Mouse (Mus musculus): ENCODE data around the gene Cyb5r3. TPM values are rescaled to one million over a fixed set of nuclear protein-coding genes. Genes with fewer than 3 reads are reported as not detected.
"Not testable (repeated sequence)": the region's sequence is repeated elsewhere in the genome, so short reads cannot be mapped to it uniquely, and the experiment has no call there.

Cyb5r3 gene
- polyA plus RNA-seq, 1 experiment from 2014 or later, result 114 TPM

DNA sequence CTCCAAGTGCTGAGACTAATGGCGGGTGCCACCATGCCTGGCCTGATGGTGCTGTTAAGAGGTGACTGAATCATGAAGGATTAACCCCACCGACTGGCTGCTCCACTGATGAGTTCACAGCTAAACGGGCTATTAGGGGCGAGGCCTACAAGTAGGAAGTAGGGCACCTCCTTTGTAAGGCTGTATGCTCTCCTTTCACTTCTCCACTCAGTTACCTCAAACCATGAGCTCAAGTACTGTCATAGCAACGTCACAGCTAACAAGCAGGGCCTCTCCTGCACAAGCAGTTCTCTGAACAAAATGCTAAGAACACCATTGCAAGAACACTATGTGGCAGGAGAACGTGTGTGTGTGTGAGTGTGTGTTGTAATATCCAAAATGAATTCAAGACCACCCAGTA lies 26.9 kb downstream of the Cyb5r3 start:
- Histone ChIP-seq H3K4me1 (replicated peaks) (peaks cover 32% of the 10 kb centered on the region), H3K27me3 (no peaks in the 10 kb centered on the region), H3K36me3 (peaks cover 18% of the 10 kb centered on the region), H3K4me3 (no peak overlapping the region), H3K27ac (no peak overlapping the region), H3K4me2 (no peak overlapping the region), H3K9ac (no peak overlapping the region), H3K9me3 (replicated peaks) (no peaks in the 10 kb centered on the region)
- ATAC-seq (replicated peaks; ENCODE audit: insufficient number of reproducible peaks, insufficient read depth, low FRiP score, low read depth), result no peak
- WGBS, result 92% methylated on average over 6 of the region's 6 CpGs

DNA sequence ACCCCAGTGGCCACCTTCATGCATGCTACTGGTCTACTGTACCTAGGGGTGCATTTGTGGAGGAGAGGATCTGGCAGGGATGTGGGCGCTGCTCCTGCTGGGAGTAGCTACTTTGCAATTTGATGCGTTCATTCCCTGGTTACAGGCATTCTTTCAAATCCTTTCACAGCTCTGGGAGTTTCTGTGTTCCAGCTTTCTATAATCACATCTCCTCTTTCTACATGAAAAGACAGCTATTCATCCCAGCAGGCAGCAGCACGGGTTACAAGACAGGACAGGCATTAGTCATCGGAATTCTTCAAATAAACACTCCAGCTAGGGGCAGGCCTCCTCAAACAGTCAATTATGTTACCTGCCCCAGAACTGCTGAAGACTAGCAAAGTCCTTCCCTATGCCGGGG lies 29.5 kb downstream of the Cyb5r3 start:
- 47% methylated on average over 5 of the region's 5 CpGs for WGBS
- no peak overlapping the region for H3K4me2 ChIP-seq
- peak overlapping the region; percentile 7; the same call in 1 of the 2 replicates for H3K27ac ChIP-seq
- no peaks in the 10 kb centered on the region for H3K27me3 ChIP-seq
- peaks cover 24% of the 10 kb centered on the region for H3K4me1 ChIP-seq (replicated peaks)
- peaks cover 24% of the 10 kb centered on the region for H3K36me3 ChIP-seq
- no peak overlapping the region for H3K4me3 ChIP-seq
- no peaks in the 10 kb centered on the region for H3K9me3 ChIP-seq (replicated peaks)
- ATAC-seq (replicated peaks; ENCODE audit: insufficient number of reproducible peaks, insufficient read depth, low FRiP score, low read depth), result no peak
- no peak overlapping the region for H3K9ac ChIP-seq

- Histone ChIP-seq H3K36me3 (peaks cover 76% of the 10 kb centered on the region), H3K27me3 (no peaks in the 10 kb centered on the region), H3K27ac (no peak overlapping the region), H3K4me1 (replicated peaks) (peaks cover 4% of the 10 kb centered on the region; the same call in 1 of the 2 replicates), H3K9me3 (replicated peaks) (no peaks in the 10 kb centered on the region), H3K4me2 (no peak overlapping the region), H3K9ac (no peak overlapping the region), H3K4me3 (no peak overlapping the region)
- 63% methylated on average over 2 of the region's 2 CpGs for WGBS
- no peak for ATAC-seq (replicated peaks; ENCODE audit: insufficient number of reproducible peaks, insufficient read depth, low FRiP score, low read depth)
Observed at GRCm38 (mm10) chr15:83135654-83136053, 36.7 kb downstream of the Cyb5r3 start.

DNA sequence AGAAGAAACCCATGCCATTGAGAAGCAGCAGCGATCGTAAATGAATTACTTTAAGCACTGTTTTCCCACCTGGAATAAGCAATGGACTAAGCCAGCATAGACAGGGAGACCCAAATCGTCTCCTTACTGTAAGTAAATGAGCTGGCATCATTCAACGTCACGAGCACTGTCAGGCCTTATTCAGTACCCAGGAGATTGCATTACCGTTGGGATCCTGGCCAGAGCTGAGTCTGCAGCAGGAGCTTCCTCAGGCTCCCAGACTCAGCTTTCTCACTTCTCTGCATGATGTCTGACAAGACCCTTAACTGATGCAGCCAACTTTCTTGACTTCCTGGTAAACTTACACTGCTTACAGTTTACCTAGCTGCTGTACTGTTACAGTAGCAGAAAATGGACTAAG lies 37.7 kb downstream of the Cyb5r3 start:
- H3K9ac ChIP-seq, result no peak overlapping the region
- H3K9me3 ChIP-seq (replicated peaks), result no peaks in the 10 kb centered on the region
- H3K4me1 ChIP-seq (replicated peaks), result no peaks in the 10 kb centered on the region
- WGBS, result 83% methylated on average over 6 of the region's 6 CpGs
- no peak for ATAC-seq (replicated peaks; ENCODE audit: insufficient number of reproducible peaks, insufficient read depth, low FRiP score, low read depth)
- no peak overlapping the region for H3K4me2 ChIP-seq
- no peak overlapping the region for H3K27ac ChIP-seq
- H3K36me3 ChIP-seq, result peaks cover 85% of the 10 kb centered on the region
- H3K4me3 ChIP-seq, result no peak overlapping the region
- no peaks in the 10 kb centered on the region for H3K27me3 ChIP-seq

- Histone ChIP-seq H3K27ac (no peak overlapping the region), H3K27me3 (no peaks in the 10 kb centered on the region), H3K4me3 (no peak overlapping the region), H3K4me2 (no peak overlapping the region), H3K9ac (no peak overlapping the region), H3K9me3 (replicated peaks) (no peaks in the 10 kb centered on the region), H3K36me3 (peaks cover 95% of the 10 kb centered on the region), H3K4me1 (replicated peaks) (no peaks in the 10 kb centered on the region)
- no peak for ATAC-seq (replicated peaks; ENCODE audit: insufficient number of reproducible peaks, insufficient read depth, low FRiP score, low read depth)
- WGBS, result 91% methylated on average over 7 of the region's 7 CpGs
Observed at GRCm38 (mm10) chr15:83129530-83130231, 42.7 kb downstream of the Cyb5r3 start.

DNA sequence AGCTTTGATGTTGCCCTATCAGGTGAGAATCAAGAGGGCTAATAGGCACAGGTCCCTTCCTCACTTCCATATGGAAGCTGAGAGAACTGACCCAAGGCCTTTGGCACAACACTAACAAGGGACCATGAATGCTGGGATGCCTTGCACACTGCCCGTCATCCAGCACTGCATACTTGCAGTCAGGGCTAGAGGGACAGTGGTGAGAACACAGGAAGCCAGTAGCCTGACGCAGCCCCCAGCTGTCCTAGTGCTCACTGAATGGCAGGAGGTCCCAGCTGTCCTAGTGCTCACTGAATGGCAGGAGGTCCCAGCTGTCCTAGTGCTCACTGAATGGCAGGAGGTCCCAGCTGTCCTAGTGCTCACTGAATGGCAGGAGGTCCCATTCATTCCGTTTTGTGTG lies 45.4 kb downstream of the Cyb5r3 start:
- not testable (repeated sequence) for H3K9me3 ChIP-seq (replicated peaks); H3K9ac ChIP-seq; H3K4me3 ChIP-seq; H3K27me3 ChIP-seq; H3K4me2 ChIP-seq; H3K4me1 ChIP-seq (replicated peaks); H3K27ac ChIP-seq; ATAC-seq (replicated peaks; ENCODE audit: insufficient number of reproducible peaks, insufficient read depth, low FRiP score, low read depth)
- 78% methylated on average over 3 of the region's 3 CpGs for WGBS
- H3K36me3 ChIP-seq, result peaks cover 68% of the 10 kb centered on the region

- Histone ChIP-seq H3K27me3 (no peaks in the 10 kb centered on the region), H3K4me3 (no peak overlapping the region), H3K9me3 (replicated peaks) (no peaks in the 10 kb centered on the region), H3K27ac (no peak overlapping the region), H3K4me2 (no peak overlapping the region), H3K4me1 (replicated peaks) (peaks cover 6% of the 10 kb centered on the region), H3K9ac (no peak overlapping the region), H3K36me3 (peaks cover 64% of the 10 kb centered on the region)
- WGBS, result 86% methylated on average over 9 of the region's 9 CpGs
- ATAC-seq (replicated peaks; ENCODE audit: insufficient number of reproducible peaks, insufficient read depth, low FRiP score, low read depth), result no peak
Observed at GRCm38 (mm10) chr15:83126582-83126981, 45.8 kb downstream of the Cyb5r3 start.

DNA sequence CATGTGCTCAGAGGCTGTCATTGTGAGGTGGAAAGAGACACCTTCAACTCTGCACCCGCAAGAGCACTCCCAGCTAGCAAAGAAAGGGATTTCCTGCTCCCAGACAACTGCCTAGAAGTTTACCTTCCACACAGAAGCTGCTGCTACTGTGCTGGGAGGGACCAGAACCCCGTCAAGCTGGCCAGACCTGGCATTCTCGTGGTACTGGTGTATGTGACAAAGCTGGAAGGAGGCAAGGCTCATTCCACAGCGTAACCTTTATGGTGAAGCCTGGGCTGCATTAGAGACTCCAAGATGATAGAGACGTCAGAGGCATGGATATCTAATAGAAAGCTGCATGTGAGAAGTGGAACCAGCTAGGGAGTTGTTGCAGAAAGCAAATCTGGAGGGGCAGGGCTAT lies 47.8 kb downstream of the Cyb5r3 start:
- H3K9ac ChIP-seq, result no peak overlapping the region
- H3K27me3 ChIP-seq, result no peaks in the 10 kb centered on the region
- peaks cover 44% of the 10 kb centered on the region for H3K36me3 ChIP-seq
- H3K4me3 ChIP-seq, result no peak overlapping the region
- WGBS, result 58% methylated on average over 5 of the region's 5 CpGs
- H3K27ac ChIP-seq, result no peak overlapping the region
- H3K9me3 ChIP-seq (replicated peaks), result no peaks in the 10 kb centered on the region
- ATAC-seq (replicated peaks; ENCODE audit: insufficient number of reproducible peaks, insufficient read depth, low FRiP score, low read depth), result no peak
- peaks cover 9% of the 10 kb centered on the region for H3K4me1 ChIP-seq (replicated peaks)
- no peak overlapping the region for H3K4me2 ChIP-seq

GRCm38 (mm10) chr15:83122566-83123145 lies 49.7 kb downstream of the Cyb5r3 start, which contains the start of gene Rrp7a:
Gene Rrp7a, minus strand, starts transcription at chr15:83122801.
- WGBS, result 9% methylated on average over 32 of the region's 32 CpGs
- no peaks in the 10 kb centered on the region for H3K27me3 ChIP-seq
- ATAC-seq (replicated peaks; ENCODE audit: insufficient number of reproducible peaks, insufficient read depth, low FRiP score, low read depth), result peak; percentile 89

DNA sequence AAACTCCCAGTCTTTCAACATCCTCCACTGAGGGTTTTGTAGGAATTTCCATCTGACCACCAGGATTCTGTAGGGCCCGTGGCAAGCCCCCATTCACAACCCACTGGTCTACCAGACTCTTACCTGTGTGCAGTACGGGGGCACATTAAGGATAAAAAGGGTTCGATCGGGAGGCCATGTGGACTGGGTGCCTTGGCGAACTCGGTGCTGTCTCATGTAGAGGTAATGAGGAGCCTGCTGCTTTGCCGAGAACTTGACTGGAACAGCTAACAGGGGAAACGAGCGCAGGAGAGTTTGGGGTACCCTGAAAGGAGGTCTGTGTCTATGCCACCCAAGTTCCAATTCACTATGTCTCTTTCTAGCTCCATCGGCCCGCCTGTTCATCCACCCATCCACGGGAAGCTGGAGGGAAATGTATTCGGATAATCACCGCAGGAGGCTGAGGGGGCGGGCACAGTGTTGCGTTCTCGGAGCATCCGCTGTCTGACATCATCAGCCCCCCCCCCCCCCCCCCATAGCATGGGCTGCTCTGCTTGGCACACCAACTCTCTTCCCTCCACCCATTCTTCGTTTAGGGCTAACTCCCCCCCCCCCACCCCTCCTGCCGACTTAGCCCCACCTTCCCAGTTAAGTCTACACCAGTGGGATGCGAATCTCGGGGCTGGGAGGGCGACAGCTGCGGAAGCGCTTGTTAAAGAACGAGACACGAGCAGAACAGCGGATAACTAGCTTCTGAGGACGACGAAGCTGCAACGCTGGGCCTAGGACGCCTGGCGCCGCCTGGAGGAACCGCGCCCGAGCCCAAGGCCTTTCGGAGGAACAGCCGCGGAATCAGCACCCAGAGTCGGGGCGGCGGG lies 50.5 kb downstream of the Cyb5r3 start:
- Histone ChIP-seq H3K27ac (peak overlapping the region; percentile 79), H3K4me3 (peak overlapping the region; percentile 98), H3K36me3 (peaks cover 41% of the 10 kb centered on the region), H3K27me3 (no peaks in the 10 kb centered on the region), H3K9me3 (replicated peaks) (no peaks in the 10 kb centered on the region), H3K9ac (peak overlapping the region; percentile 84), H3K4me1 (replicated peaks) (peaks cover 12% of the 10 kb centered on the region), H3K4me2 (peak overlapping the region; percentile 82)
- peak; percentile 37 for ATAC-seq (replicated peaks; ENCODE audit: insufficient number of reproducible peaks, insufficient read depth, low FRiP score, low read depth)
- WGBS, result 4% methylated on average over 42 of the region's 43 CpGs

More at GRCm38 (mm10) chr15:83122566-83123145, 49.7 kb downstream of the Cyb5r3 start, which contains the start of gene Rrp7a:
- peak within 1 kb of the TSS; percentile 84 for H3K9ac ChIP-seq
- H3K27ac ChIP-seq, result peak within 1 kb of the TSS; percentile 79
- H3K4me2 ChIP-seq, result peak within 1 kb of the TSS; percentile 82
- H3K4me3 ChIP-seq, result peak within 1 kb of the TSS; percentile 98
- peaks cover 40% of the 10 kb centered on the region for H3K36me3 ChIP-seq
- no peaks in the 10 kb centered on the region for H3K9me3 ChIP-seq (replicated peaks)
- peaks cover 12% of the 10 kb centered on the region for H3K4me1 ChIP-seq (replicated peaks)

GRCm38 (mm10) chr15:83118360-83118759 lies 54.0 kb downstream of the Cyb5r3 start:
- no peaks in the 10 kb centered on the region for H3K27me3 ChIP-seq
- no peaks in the 10 kb centered on the region for H3K9me3 ChIP-seq (replicated peaks)
- peaks cover 18% of the 10 kb centered on the region for H3K4me1 ChIP-seq (replicated peaks)
- H3K4me3 ChIP-seq, result no peak overlapping the region
- WGBS, result 42% methylated on average over 7 of the region's 7 CpGs
- H3K27ac ChIP-seq, result no peak overlapping the region
- no peak for ATAC-seq (replicated peaks; ENCODE audit: insufficient number of reproducible peaks, insufficient read depth, low FRiP score, low read depth)
- no peak overlapping the region for H3K9ac ChIP-seq
- H3K36me3 ChIP-seq, result peaks cover 38% of the 10 kb centered on the region
- H3K4me2 ChIP-seq, result no peak overlapping the region

Data from heart, embryonic 15.5 days (tissue).